Mouse (Mus musculus): ENCODE data around the gene Efna2. TPM values are rescaled to one million over a fixed set of nuclear protein-coding genes. Genes with fewer than 3 reads are reported as not detected.
A peak's percentile ranks its signal among the peaks of the same experiment; 100 is the strongest.

The Efna2 gene
- polyA plus RNA-seq, 1 experiment from 2014 or later, result 24.8 TPM

DNA sequence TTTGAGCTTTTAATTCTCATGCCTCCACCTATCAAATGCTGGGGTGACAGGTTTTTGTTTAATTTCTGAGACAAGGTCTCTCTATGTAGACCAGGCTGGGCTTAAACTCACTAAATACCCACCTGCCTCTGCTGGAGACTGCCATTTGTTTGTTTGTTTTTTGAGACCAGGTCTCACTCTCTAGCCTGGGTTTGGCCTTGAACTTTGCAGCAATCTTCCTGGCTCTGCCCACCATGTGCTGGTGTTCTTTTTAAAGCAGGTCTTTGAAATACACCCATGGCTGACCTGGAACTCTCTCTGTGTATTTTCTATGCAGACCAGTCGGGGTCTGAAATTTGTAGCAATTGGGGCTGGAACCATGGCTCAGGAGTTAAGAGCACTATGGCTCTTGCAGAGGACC is 43.6 kb upstream of the Efna2 start:
- peaks cover 2% of the 10 kb centered on the region; the same call in 1 of the 2 replicates for H3K36me3 ChIP-seq (ENCODE audit: control insufficient read depth, insufficient read depth, low read length)
- H3K4me1 ChIP-seq (replicated peaks; ENCODE audit: control insufficient read depth, insufficient read depth, low read length), result peaks cover 30% of the 10 kb centered on the region
- no peak overlapping the region for H3K4me2 ChIP-seq (replicated peaks; ENCODE audit: low read depth, low read length)
- H3K9ac ChIP-seq (ENCODE audit: low read depth, low read length), result no peak overlapping the region
- DNase-seq (ENCODE audit: low spot score) (no peak), ATAC-seq (ENCODE audit: low FRiP score) (no peak)
- no peak overlapping the region for H3K27ac ChIP-seq (ENCODE audit: low read depth, low read length)
- peaks cover 23% of the 10 kb centered on the region for H3K27me3 ChIP-seq (ENCODE audit: control insufficient read depth, insufficient read depth, low read length)
- no peak overlapping the region for H3K4me3 ChIP-seq (ENCODE audit: low read depth, low read length)
- WGBS, result 97% methylated on average over 1 of the region's 1 CpGs
- no peaks in the 10 kb centered on the region for H3K9me3 ChIP-seq (ENCODE audit: control insufficient read depth, low read length)

DNA sequence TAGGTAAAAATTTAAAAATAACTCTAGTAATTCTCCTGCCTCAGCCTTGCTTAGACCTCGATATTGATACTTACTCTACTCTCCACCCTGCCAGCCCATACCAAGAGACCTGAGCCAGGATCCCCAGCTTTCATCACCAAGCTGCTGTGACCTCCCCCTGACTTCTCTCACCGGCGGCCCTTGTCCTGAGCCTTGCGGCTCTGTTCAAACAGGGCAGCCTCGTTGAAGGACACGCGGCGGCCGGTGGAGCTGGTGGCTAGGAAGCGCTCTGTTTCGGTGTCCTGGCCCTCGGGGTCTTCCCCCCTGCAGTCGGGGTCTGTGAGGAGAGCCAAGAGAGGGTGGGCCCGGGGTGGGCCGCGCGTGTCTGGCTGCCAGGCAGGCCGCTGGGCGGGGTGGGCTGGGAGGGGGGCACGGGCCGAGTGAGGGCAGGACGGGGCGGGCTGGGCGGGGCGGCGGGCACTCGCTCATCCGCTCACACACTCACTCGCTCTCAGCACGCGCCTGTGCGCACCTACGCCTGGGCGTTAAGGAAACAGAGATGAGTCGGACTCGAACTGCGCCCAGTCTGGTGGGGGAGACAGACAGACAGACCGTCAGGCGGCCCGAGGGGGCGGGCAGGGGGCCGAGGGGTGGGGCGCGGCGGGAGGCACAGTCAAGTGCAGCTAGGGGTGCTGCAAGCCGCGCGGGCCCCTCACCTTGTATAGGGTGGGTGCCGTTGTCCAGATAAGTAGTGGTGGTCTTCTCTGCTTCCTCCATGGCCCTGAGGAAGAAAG is 42.9 kb upstream of the Efna2 start:
- ATAC-seq (ENCODE audit: low FRiP score) (no peak), DNase-seq (ENCODE audit: low spot score) (peak; percentile 23)
- Histone ChIP-seq H3K9me3 (ENCODE audit: control insufficient read depth, low read length) (no peaks in the 10 kb centered on the region), H3K4me2 (replicated peaks; ENCODE audit: low read depth, low read length) (peak overlapping the region; percentile 99), H3K4me1 (replicated peaks; ENCODE audit: control insufficient read depth, insufficient read depth, low read length) (peaks cover 28% of the 10 kb centered on the region), H3K9ac (ENCODE audit: low read depth, low read length) (0 out of 2 replicates have a peak overlapping the region, but pooled peaks have one; percentile 85), H3K4me3 (ENCODE audit: low read depth, low read length) (peak overlapping the region; percentile 80), H3K27me3 (ENCODE audit: control insufficient read depth, insufficient read depth, low read length) (peaks cover 23% of the 10 kb centered on the region), H3K27ac (ENCODE audit: low read depth, low read length) (no peak overlapping the region), H3K36me3 (ENCODE audit: control insufficient read depth, insufficient read depth, low read length) (no peaks in the 10 kb centered on the region)
- 19% methylated on average over 26 of the region's 49 CpGs for WGBS

DNA sequence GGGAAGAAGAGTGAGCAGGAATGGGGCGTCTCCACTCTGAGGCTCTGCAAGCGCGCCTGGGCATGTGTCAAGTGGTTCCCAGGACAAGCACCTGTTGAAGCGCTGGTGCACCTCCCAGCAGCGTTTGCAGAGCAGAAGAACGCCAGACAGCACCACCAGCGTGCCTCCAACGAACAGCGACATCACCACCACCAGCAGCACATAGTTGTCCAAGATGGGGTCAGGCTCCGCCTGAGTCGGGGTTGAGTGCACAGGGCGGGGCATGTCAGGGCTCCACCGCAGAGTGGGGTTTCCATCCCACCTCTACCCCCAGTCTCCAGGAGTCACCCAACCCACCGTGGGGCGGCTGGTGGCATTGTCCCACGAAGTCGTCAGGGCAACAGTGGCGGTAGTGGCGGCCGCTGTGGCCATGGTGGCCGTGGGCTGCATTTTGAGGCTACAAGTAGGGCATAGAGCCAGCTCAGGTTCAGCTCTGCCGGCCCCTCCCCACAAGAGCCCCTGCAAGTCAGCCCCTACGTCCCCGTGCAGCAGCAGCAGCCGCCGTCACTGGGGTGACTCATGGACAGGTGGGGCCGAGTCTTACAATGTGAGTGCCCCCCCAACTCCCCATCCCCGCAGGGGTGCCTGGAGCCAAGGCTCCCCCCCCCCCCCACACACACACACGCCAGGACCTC is 42.2 kb upstream of the Efna2 start:
- WGBS, result 3% methylated on average over 29 of the region's 29 CpGs
- peak overlapping the region; percentile 99 for H3K4me2 ChIP-seq (replicated peaks; ENCODE audit: low read depth, low read length)
- peaks cover 20% of the 10 kb centered on the region for H3K4me1 ChIP-seq (replicated peaks; ENCODE audit: control insufficient read depth, insufficient read depth, low read length)
- H3K27ac ChIP-seq (ENCODE audit: low read depth, low read length), result 0 out of 2 replicates have a peak overlapping the region, but pooled peaks have one; percentile 93
- DNase-seq (ENCODE audit: low spot score) (peak; percentile 51), ATAC-seq (ENCODE audit: low FRiP score) (no peak)
- H3K27me3 ChIP-seq (ENCODE audit: control insufficient read depth, insufficient read depth, low read length), result peaks cover 23% of the 10 kb centered on the region
- H3K4me3 ChIP-seq (ENCODE audit: low read depth, low read length), result peak overlapping the region; percentile 80
- no peaks in the 10 kb centered on the region for H3K9me3 ChIP-seq (ENCODE audit: control insufficient read depth, low read length)
- no peaks in the 10 kb centered on the region for H3K36me3 ChIP-seq (ENCODE audit: control insufficient read depth, insufficient read depth, low read length)
- H3K9ac ChIP-seq (ENCODE audit: low read depth, low read length), result peak overlapping the region; percentile 85

DNA sequence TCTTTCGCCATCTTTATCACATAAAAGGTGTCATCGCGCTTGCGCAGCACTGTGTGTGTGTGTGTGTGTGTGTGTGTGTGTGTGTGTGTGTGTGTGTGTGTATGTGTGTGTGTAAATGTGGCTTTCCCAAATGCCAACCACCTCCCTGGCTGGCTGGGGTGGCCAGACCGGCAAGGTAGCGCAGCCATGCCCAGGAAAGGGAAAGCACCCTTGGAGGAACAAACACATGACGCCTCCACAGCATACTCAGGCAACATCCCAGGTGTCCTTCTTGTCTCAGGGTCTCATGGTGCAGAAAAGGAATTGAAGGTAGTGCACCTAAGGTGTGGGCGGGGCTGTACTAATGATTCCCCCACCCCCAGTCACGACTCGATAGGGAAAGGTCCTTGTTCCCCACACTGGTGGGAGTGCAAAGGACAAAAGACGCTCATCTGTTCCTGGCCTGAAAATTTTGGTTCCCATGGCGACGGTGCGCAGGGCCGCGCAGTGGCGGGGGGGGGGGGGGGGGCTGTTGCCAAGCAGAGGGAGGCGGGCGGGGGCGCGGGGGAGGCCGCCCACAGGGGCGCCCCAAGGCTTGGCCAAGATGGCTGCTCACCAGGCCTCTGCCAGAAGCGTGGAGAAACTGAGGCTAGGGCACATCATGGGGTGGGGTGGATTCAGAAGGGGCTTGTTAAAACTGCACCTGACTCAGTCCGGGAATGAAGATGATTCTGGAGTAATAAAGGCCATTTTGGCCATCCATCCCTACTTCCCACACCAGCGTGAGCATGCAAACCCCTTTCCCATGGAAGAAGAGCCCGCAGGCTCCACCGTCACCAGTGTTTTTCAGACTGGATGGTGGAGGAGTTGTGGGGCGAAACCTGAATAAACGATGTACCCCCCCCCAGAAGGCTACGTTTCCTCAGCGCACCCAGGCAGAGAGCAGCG is 41.4 kb upstream of the Efna2 start:
- peak overlapping the region; percentile 80 for H3K4me3 ChIP-seq (ENCODE audit: low read depth, low read length)
- ATAC-seq (ENCODE audit: low FRiP score) (no peak), DNase-seq (ENCODE audit: low spot score) (peak; percentile 59)
- H3K4me1 ChIP-seq (replicated peaks; ENCODE audit: control insufficient read depth, insufficient read depth, low read length), result peaks cover 23% of the 10 kb centered on the region; the same call in 1 of the 2 replicates
- no peaks in the 10 kb centered on the region for H3K9me3 ChIP-seq (ENCODE audit: control insufficient read depth, low read length)
- WGBS, result 8% methylated on average over 27 of the region's 33 CpGs
- peak overlapping the region; percentile 93 for H3K27ac ChIP-seq (ENCODE audit: low read depth, low read length)
- no peaks in the 10 kb centered on the region for H3K36me3 ChIP-seq (ENCODE audit: control insufficient read depth, insufficient read depth, low read length)
- peak overlapping the region; percentile 85 for H3K9ac ChIP-seq (ENCODE audit: low read depth, low read length)
- peak overlapping the region; percentile 99 for H3K4me2 ChIP-seq (replicated peaks; ENCODE audit: low read depth, low read length)
- H3K27me3 ChIP-seq (ENCODE audit: control insufficient read depth, insufficient read depth, low read length), result peaks cover 23% of the 10 kb centered on the region

DNA sequence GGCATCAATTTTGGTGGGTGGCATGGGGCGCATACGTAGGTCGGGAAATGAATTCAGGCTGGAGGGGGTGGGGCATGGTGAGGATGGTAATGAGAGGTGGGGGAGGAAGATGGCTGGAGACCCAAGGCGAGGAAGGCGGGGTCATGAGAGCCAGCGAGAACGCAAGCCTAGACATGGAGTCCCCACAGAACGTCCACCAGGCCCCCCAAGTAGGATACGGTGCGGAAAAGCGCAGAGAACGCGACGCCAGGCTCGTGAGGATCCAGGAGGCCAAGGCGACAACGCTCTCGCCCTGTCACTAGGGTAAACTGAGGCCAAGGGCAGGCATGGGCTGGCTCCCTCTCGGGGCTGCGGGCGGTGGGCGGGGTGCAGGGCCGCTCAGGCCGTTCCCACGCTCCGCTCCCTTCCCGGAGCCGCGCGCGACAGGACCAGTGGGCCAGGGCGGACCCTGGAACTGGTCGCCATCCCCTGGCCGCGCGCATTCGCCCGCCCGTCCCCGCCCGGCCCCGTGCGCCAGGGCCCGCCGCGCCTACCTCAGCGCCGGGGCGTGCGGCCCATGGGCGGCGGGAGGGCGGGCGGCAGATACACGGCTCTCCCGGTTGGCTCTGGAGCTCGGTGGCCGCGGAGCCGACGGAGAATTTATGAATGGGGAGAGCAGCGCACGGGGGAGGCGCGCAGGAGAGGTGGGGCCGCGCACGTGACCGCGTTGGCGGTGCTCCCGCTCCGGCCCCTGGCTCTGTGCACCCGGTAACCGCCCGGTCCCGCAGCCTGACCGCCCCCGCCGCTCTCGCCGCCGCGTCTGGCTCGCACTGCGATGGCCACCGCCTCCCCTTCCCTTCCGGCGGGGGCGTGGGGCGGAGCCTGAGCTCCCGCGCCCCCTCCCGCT is 40.5 kb upstream of the Efna2 start, which contains the start of gene Atp5d:
Gene Atp5d (plus strand): TSS at position 80 of the 886 bp plus-strand sequence.
- peak within 1 kb of the TSS; percentile 93 for H3K27ac ChIP-seq (ENCODE audit: low read depth, low read length)
- ATAC-seq (ENCODE audit: low FRiP score) (peak; percentile 5; the same call in 1 of the 2 replicates), DNase-seq (ENCODE audit: low spot score) (peak; percentile 71)
- WGBS, result under 1% methylated on average over 65 of the region's 94 CpGs
- peaks cover 23% of the 10 kb centered on the region for H3K27me3 ChIP-seq (ENCODE audit: control insufficient read depth, insufficient read depth, low read length)
- H3K36me3 ChIP-seq (ENCODE audit: control insufficient read depth, insufficient read depth, low read length), result no peaks in the 10 kb centered on the region
- H3K9ac ChIP-seq (ENCODE audit: low read depth, low read length), result peak within 1 kb of the TSS; percentile 85
- peaks cover 24% of the 10 kb centered on the region for H3K4me1 ChIP-seq (replicated peaks; ENCODE audit: control insufficient read depth, insufficient read depth, low read length)
- H3K9me3 ChIP-seq (ENCODE audit: control insufficient read depth, low read length), result no peaks in the 10 kb centered on the region
- H3K4me2 ChIP-seq (replicated peaks; ENCODE audit: low read depth, low read length), result peak within 1 kb of the TSS; percentile 99
- peak within 1 kb of the TSS; percentile 80 for H3K4me3 ChIP-seq (ENCODE audit: low read depth, low read length)

DNA sequence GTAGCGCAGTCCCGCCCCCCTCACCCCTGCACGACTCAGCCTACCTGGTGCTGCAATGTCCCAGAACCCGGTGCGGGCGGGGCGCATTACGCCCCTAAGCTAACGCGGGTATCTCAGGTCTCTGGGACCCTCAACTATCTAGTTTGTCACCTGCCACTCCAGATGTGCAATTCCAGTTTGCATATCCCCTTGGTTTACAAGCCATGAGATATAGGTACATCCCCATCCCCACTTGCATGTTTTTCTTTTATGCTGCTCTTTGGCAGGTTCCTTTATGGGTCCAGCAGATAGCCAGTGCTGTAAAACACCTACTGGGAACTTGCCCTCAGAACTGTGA is 39.9 kb upstream of the Efna2 start:
- DNase-seq (ENCODE audit: low spot score) (no peak), ATAC-seq (ENCODE audit: low FRiP score) (no peak)
- WGBS, result 2% methylated on average over 10 of the region's 10 CpGs
- H3K27me3 ChIP-seq (ENCODE audit: control insufficient read depth, insufficient read depth, low read length), result peaks cover 23% of the 10 kb centered on the region
- H3K4me2 ChIP-seq (replicated peaks; ENCODE audit: low read depth, low read length), result peak overlapping the region; percentile 99
- H3K27ac ChIP-seq (ENCODE audit: low read depth, low read length), result peak overlapping the region; percentile 93
- H3K4me1 ChIP-seq (replicated peaks; ENCODE audit: control insufficient read depth, insufficient read depth, low read length), result peaks cover 24% of the 10 kb centered on the region
- no peaks in the 10 kb centered on the region for H3K9me3 ChIP-seq (ENCODE audit: control insufficient read depth, low read length)
- peak overlapping the region; percentile 80 for H3K4me3 ChIP-seq (ENCODE audit: low read depth, low read length)
- peak overlapping the region; percentile 85 for H3K9ac ChIP-seq (ENCODE audit: low read depth, low read length)
- H3K36me3 ChIP-seq (ENCODE audit: control insufficient read depth, insufficient read depth, low read length), result no peaks in the 10 kb centered on the region

DNA sequence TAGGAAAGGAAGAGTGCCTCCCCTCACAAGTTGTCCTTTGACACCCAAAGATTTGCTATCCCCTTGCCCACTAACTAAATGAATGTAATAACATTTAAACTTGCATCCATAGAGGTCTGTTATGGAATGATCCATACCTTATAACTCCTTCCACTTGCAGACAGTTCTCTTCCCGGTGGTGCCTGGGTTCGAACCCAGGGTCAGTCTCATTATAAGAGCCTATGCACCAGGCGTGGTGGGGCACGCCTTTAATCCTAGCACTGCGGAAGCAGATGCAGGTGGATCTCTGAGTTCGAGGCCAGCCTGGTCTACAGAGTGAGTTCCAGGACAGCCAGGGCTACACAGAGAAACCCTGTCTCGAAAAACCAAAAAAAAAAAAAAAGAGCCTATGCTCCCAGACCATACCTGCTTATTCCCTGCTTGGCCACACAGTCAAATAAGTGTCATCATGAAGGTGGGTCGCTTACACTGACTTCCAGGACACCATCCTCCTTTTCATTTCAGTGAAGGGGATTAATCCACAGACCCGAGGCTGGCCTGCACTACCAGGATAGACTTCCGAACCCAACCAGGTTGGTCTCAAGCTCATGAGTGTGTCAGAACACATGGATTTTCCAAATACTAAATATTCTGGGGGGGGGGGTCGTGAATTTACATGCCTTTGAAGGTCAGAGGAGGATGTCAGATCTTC is 39.2 kb upstream of the Efna2 start:
- ATAC-seq (ENCODE audit: low FRiP score) (no peak), DNase-seq (ENCODE audit: low spot score) (no peak)
- no peak overlapping the region for H3K4me3 ChIP-seq (ENCODE audit: low read depth, low read length)
- no peak overlapping the region for H3K9ac ChIP-seq (ENCODE audit: low read depth, low read length)
- no peak overlapping the region for H3K27ac ChIP-seq (ENCODE audit: low read depth, low read length)
- no peak overlapping the region for H3K4me2 ChIP-seq (replicated peaks; ENCODE audit: low read depth, low read length)
- no peaks in the 10 kb centered on the region for H3K36me3 ChIP-seq (ENCODE audit: control insufficient read depth, insufficient read depth, low read length)
- H3K9me3 ChIP-seq (ENCODE audit: control insufficient read depth, low read length), result no peaks in the 10 kb centered on the region
- H3K4me1 ChIP-seq (replicated peaks; ENCODE audit: control insufficient read depth, insufficient read depth, low read length), result peaks cover 24% of the 10 kb centered on the region
- H3K27me3 ChIP-seq (ENCODE audit: control insufficient read depth, insufficient read depth, low read length), result peaks cover 20% of the 10 kb centered on the region
- WGBS, result 77% methylated on average over 11 of the region's 11 CpGs
